Mouse (Mus musculus) ES-Bruce4 (cell line): Measurements from ENCODE around the gene Gm17268. TPM values are rescaled to one million over a fixed set of nuclear protein-coding genes. Genes with fewer than 3 reads are reported as not detected.

Source experiments
- H3K27ac ChIP-seq: 2 replicates; pipeline ENCODE4 v1.5.1; 2012; ENCODE audit warnings: low read length, inconsistent platforms; ENCODE audit not compliant: insufficient read depth
- H3K27me3 ChIP-seq: 2 replicates; pipeline ENCODE4 v1.6.1; 2012; ENCODE audit warnings: mild to moderate bottlenecking, low read length, inconsistent platforms; ENCODE audit not compliant: control insufficient read depth, poor library complexity, insufficient read depth, severe bottlenecking
- H3K36me3 ChIP-seq: 2 replicates; pipeline ENCODE4 v1.6.1; 2012; ENCODE audit warnings: inconsistent platforms, mild to moderate bottlenecking, low read length, moderate library complexity; ENCODE audit not compliant: control insufficient read depth, poor library complexity, insufficient read depth, severe bottlenecking
- H3K4me1 ChIP-seq: one replicate; pipeline ENCODE4 v1.8.1; 2011; ENCODE audit warnings: low read length; ENCODE audit not compliant: control insufficient read depth, insufficient read depth
- H3K4me3 ChIP-seq: 2 replicates; pipeline ENCODE4 v1.5.1; 2011; ENCODE audit warnings: low read depth, mild to moderate bottlenecking, low read length
- H3K9ac ChIP-seq: 2 replicates; pipeline ENCODE4 v1.6.1; 2012; ENCODE audit warnings: low read depth, mild to moderate bottlenecking, inconsistent platforms; ENCODE audit not compliant: poor library complexity, severe bottlenecking
- H3K9me3 ChIP-seq: replicated peaks from 2 replicates; pipeline ENCODE4 v1.6.1; 2012; ENCODE audit warnings: mild to moderate bottlenecking, low read length, inconsistent platforms; ENCODE audit not compliant: control insufficient read depth, poor library complexity, insufficient read depth, severe bottlenecking
- CTCF ChIP-seq: IDR thresholded peaks from one replicate; pipeline ENCODE4 v1.8.1; 2011; ENCODE audit warnings: low read depth, low read length
- EP300 ChIP-seq: IDR thresholded peaks from 2 replicates; pipeline ENCODE4 v1.6.1; 2011; ENCODE audit warnings: low read depth, low read length; ENCODE audit not compliant: insufficient read depth
- POLR2A ChIP-seq: IDR thresholded peaks from one replicate; pipeline ENCODE4 v1.8.1; 2011; ENCODE audit warnings: low read length; ENCODE audit not compliant: insufficient read depth
- polyA plus RNA-seq: library from polyadenylated mRNA; stranded (reverse); fragments of >200 nt; gene quantifications from 2 replicates; pipeline ENCODE4 v1.2.4, GENCODE M21; 2011; ENCODE audit warnings: low read depth; ENCODE audit not compliant: missing spikeins, insufficient read depth, insufficient read length

Gm17268 gene
- polyA plus RNA-seq, 1 experiment: not detected

DNA sequence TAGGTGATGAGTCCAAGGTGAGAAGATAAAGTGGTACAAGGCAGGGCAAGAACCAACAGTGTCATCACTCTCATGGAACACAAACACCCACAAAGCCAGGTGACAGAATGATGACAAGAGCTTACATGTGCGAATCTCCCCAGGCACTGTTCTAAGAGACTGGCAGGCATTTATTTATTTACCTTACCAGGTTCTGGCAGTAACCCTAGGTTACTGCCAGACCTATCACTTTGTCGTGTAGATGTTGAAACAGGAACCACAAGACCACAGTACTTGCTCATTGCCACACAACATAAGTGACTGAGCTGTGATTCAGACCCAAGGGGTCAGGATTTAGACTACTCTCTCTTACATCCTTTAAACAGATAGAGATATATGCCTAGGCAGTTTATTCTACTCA, 23.3 kb downstream of the Gm17268 start:
- H3K4me3 ChIP-seq: no peak overlapping the region
- no peak overlapping the region for H3K9ac ChIP-seq
- H3K27me3 ChIP-seq: no peaks in the 10 kb centered on the region
- TF ChIP-seq CTCF (no peak), EP300 (no peak), POLR2A (no peak)
- no peak overlapping the region for H3K27ac ChIP-seq
- H3K36me3 ChIP-seq: no peaks in the 10 kb centered on the region
- no peaks in the 10 kb centered on the region for H3K4me1 ChIP-seq
- H3K9me3 ChIP-seq: peaks cover 4% of the 10 kb centered on the region; the same call in 1 of the 2 replicates

DNA sequence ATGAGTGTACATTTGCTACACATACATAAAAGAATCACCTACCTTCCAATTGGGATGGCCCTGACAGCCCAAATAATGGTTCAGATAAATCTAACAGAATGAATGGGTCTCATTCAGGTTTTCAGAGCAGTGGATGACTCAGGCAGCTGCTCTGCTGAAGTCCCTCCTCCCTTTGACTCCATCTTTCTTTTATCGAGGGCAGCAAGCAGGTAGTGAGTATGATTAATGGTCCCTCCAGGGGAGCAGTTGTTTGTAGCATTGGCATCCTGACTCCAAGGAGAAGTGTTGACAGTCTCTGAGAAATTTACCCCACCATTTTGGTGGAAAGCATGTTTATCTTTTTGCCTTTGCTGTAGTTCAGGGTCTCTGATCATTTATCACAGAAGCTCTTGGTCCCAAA, 24.6 kb downstream of the Gm17268 start:
- peaks cover 4% of the 10 kb centered on the region; the same call in 1 of the 2 replicates for H3K9me3 ChIP-seq
- no peak overlapping the region for H3K27ac ChIP-seq
- H3K27me3 ChIP-seq: no peaks in the 10 kb centered on the region
- no peaks in the 10 kb centered on the region for H3K4me1 ChIP-seq
- TF ChIP-seq EP300 (no peak), CTCF (no peak), POLR2A (no peak)
- H3K4me3 ChIP-seq: no peak overlapping the region
- no peaks in the 10 kb centered on the region for H3K36me3 ChIP-seq
- no peak overlapping the region for H3K9ac ChIP-seq

DNA sequence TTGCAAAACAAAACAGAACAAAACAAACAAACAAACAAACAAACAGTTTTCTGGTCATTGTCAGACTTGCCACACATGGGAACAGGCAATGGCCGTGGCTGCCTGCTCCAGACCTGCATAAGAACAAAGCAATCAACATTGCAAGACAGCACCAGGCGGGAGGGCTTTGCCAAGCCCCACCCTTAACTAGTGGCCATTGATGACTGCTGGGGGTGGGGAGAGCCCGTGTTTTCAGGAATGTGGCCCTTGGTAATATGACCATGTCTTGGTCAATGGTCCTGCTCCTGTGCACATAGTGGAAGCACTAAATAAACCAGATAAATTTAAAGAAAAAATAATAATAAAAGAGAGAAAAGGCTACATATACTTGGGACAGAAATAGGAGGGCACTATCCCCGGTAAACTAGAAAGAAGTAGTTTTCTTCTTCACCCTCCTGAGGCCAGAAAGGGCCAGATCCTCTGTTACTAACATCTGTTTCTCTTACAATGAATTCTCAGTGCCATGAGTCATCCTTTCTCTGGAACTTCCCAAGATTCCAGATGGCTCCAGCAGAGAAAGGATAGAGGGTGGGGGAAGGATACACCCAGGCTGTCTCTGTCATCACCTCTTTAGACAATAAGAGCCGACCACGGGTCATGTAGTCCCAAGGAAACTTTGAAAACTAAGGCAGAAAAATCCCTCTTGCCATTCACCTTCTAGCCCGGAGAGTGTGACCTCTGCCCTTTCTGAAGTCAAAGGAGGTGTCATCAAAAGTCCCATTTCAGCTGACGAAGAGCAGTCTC, 26.8 kb downstream of the Gm17268 start:
- Histone ChIP-seq H3K9ac (no peak overlapping the region), H3K4me1 (no peaks in the 10 kb centered on the region), H3K36me3 (no peaks in the 10 kb centered on the region), H3K4me3 (no peak overlapping the region), H3K27ac (no peak overlapping the region), H3K27me3 (no peaks in the 10 kb centered on the region), H3K9me3 (peaks cover 4% of the 10 kb centered on the region; the same call in 1 of the 2 replicates)
- TF ChIP-seq EP300 (no peak), CTCF (no peak), POLR2A (no peak)

DNA sequence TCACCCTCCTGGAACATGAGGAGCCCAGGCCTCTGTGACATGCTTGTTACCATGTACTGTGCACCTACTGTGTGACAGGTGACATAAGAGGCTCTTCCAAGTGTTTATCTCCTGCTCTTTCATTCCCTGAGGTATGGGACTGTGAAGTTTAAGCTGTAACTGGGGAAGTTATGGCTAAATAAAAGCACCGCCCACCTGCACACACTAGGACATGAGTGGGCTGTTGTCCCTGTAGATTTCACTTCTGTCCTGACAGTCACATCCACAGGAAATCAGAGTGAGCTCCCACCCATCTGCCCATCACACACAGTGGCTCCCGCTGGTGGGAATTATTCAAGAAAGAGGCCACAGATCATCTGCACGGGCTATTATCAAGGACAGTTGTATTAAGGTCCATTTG, 28.2 kb downstream of the Gm17268 start:
- Histone ChIP-seq H3K36me3 (no peaks in the 10 kb centered on the region), H3K27me3 (no peaks in the 10 kb centered on the region), H3K27ac (no peak overlapping the region), H3K9ac (no peak overlapping the region), H3K4me1 (no peaks in the 10 kb centered on the region), H3K9me3 (peaks cover 4% of the 10 kb centered on the region; the same call in 1 of the 2 replicates), H3K4me3 (no peak overlapping the region)
- TF ChIP-seq CTCF (no peak), EP300 (no peak), POLR2A (no peak)

DNA sequence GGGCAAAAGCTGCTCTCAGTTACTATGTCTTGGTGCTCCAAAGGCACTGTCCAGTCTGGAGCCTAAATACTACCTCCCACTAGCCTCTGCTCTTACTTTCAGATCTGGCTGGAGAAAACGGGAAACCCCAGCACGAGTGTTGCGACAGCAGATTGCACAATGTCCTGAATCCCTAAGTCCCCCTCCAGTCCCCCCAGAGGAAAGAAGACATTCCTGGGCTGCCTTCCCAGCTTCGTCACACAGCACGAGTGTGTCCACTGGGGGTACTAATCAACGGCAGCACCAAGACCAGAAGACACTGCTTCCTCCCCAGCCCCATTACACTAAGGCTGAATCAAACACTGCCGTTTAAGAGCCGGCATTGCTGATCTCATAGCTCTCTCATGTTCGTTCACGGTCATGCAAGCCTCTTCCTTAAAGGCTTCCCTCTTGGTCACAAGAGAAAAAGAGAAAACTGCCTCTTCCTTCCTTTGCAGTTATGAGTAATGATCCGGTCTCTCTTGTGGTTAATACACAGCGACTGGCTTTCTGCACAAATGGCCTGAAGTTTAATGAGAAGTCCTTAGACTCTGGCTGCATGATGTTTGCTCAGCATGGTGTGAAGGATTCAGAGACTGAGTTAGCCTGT, 31.5 kb downstream of the Gm17268 start:
- TF ChIP-seq POLR2A (no peak), CTCF (no peak), EP300 (no peak)

DNA sequence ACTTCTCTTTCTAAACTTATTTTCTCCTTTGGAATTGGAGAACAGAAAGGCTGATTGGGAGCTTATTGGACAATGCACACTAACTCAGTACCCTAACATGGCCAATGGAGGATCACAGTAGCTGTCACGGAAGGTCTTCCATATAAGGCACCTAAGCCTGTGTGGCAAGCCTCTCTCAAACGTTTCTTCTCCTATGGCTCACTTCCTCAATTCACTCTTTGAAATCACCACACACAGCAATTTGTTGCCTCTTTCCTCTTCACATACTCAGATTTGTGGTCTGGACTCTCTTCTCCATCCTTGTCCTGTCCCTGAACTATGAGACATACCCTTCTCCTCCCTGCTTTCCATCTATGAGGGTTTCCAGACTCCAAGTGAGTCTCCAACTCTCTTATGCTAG, 33.6 kb downstream of the Gm17268 start:
- TF ChIP-seq CTCF (no peak), EP300 (no peak), POLR2A (no peak)
- H3K4me3 ChIP-seq: no peak overlapping the region
- no peaks in the 10 kb centered on the region for H3K27me3 ChIP-seq
- H3K27ac ChIP-seq: no peak overlapping the region
- no peaks in the 10 kb centered on the region for H3K9me3 ChIP-seq
- H3K9ac ChIP-seq: no peak overlapping the region
- H3K36me3 ChIP-seq: no peaks in the 10 kb centered on the region
- no peaks in the 10 kb centered on the region for H3K4me1 ChIP-seq

More for the DNA sequence above, 31.5 kb downstream of the Gm17268 start:
- H3K4me1 ChIP-seq: no peaks in the 10 kb centered on the region
- no peaks in the 10 kb centered on the region for H3K36me3 ChIP-seq
- H3K9ac ChIP-seq: no peak overlapping the region
- H3K27me3 ChIP-seq: no peaks in the 10 kb centered on the region
- no peak overlapping the region for H3K27ac ChIP-seq
- H3K4me3 ChIP-seq: no peak overlapping the region
- no peaks in the 10 kb centered on the region for H3K9me3 ChIP-seq
